Mouse (Mus musculus) embryonic facial prominence, embryonic 10.5 days (tissue): ENCODE data around the gene Ighmbp2. TPM values are rescaled to one million over a fixed set of nuclear protein-coding genes. Genes with fewer than 3 reads are reported as not detected.

Source experiments
- DNase-seq: peaks from one replicate; pipeline ENCODE4 v3.0.0-alpha.2; 2017; ENCODE audit warnings: low spot score
- H3K27ac ChIP-seq: fragments of 300-500 bp; sonication (generic); replicated peaks from 2 replicates; pipeline ENCODE4 v1.5.1; 2016; ENCODE audit warnings: mild to moderate bottlenecking
- H3K27me3 ChIP-seq: fragments of 300-500 bp; sonication (generic); replicated peaks from 2 replicates; pipeline ENCODE4 v1.6.1; 2016; ENCODE audit warnings: low read depth, mild to moderate bottlenecking; ENCODE audit not compliant: poor library complexity, severe bottlenecking
- H3K36me3 ChIP-seq: fragments of 300-500 bp; sonication (generic); replicated peaks from 2 replicates; pipeline ENCODE4 v1.6.1; 2016; ENCODE audit warnings: mild to moderate bottlenecking, moderate library complexity
- H3K4me1 ChIP-seq: fragments of 300-500 bp; sonication (generic); 2 replicates; pipeline ENCODE4 v1.6.1; 2016
- H3K4me3 ChIP-seq: fragments of 300-500 bp; sonication (generic); 2 replicates; pipeline ENCODE4 v1.5.1; 2016; ENCODE audit warnings: mild to moderate bottlenecking, moderate library complexity
- H3K9me3 ChIP-seq: fragments of 300-500 bp; sonication (generic); 2 replicates; pipeline ENCODE4 v1.6.1; 2016; ENCODE audit warnings: mild to moderate bottlenecking
- WGBS: fragments of 180-500 bp; shearing (Covaris S2); methylation state at CpG from one replicate; pipeline ENCODE4 v1.1.7; 2016; 5-methylcytosine and 5-hydroxymethylcytosine counted together
- polyA plus RNA-seq: library from polyadenylated mRNA; unstranded; fragments of >200 nt; fragmentation: Nextera tagmentation; extraction: Ambion mirVana; gene quantifications from 2 replicates; pipeline ENCODE4 v1.2.1, GENCODE M21; 2016

Ighmbp2 gene
- 12.3 and 13.8 TPM in 2 replicates for polyA plus RNA-seq

- H3K27ac ChIP-seq: peak within 1 kb of the TSS; percentile 88
- under 1% methylated on average over 49 of the region's 49 CpGs for WGBS
- H3K4me1 ChIP-seq: peaks cover 18% of the 10 kb centered on the region
- H3K27me3 ChIP-seq: no peaks in the 10 kb centered on the region
- DNase-seq: peak; percentile 91
- H3K36me3 ChIP-seq: peaks cover 65% of the 10 kb centered on the region
- no peaks in the 10 kb centered on the region for H3K9me3 ChIP-seq
- peak within 1 kb of the TSS; percentile 73 for H3K4me3 ChIP-seq
Measured at GRCm38 (mm10) chr19:3282572-3283467, at the start of gene Ighmbp2, which contains the start of gene Mrpl21. TSS of gene Ighmbp2 (minus strand) at chr19:3283017. TSS of gene Mrpl21 (plus strand) at chr19:3282901.

GRCm38 (mm10) chr19:3326479-3327047 lies 43.7 kb upstream of the Ighmbp2 start:
- H3K27me3 ChIP-seq: peaks cover 60% of the 10 kb centered on the region
- no peaks in the 10 kb centered on the region for H3K9me3 ChIP-seq
- H3K4me1 ChIP-seq: peaks cover 40% of the 10 kb centered on the region
- H3K4me3 ChIP-seq: peak overlapping the region; percentile 61; the same call in 1 of the 2 replicates
- H3K27ac ChIP-seq: no peak overlapping the region
- WGBS: 84% methylated on average over 12 of the region's 12 CpGs
- DNase-seq: no peak
- no peaks in the 10 kb centered on the region for H3K36me3 ChIP-seq

GRCm38 (mm10) chr19:3325771-3326478 lies 43.1 kb upstream of the Ighmbp2 start:
- 40% methylated on average over 15 of the region's 15 CpGs for WGBS
- Histone ChIP-seq H3K27ac (peak overlapping the region; percentile 85), H3K9me3 (no peaks in the 10 kb centered on the region), H3K4me1 (peaks cover 44% of the 10 kb centered on the region), H3K4me3 (peak overlapping the region; percentile 61), H3K27me3 (peaks cover 66% of the 10 kb centered on the region), H3K36me3 (no peaks in the 10 kb centered on the region)
- peak; percentile 16 for DNase-seq

GRCm38 (mm10) chr19:3324931-3325711 lies 42.3 kb upstream of the Ighmbp2 start:
- Histone ChIP-seq H3K27me3 (peaks cover 74% of the 10 kb centered on the region), H3K4me1 (peaks cover 44% of the 10 kb centered on the region), H3K27ac (peak overlapping the region; percentile 85), H3K4me3 (peak overlapping the region; percentile 61), H3K9me3 (no peaks in the 10 kb centered on the region), H3K36me3 (no peaks in the 10 kb centered on the region)
- peak; percentile 93 for DNase-seq
- under 1% methylated on average over 59 of the region's 59 CpGs for WGBS

- H3K27ac ChIP-seq: no peak overlapping the region; the same call in 1 of the 2 replicates
- H3K9me3 ChIP-seq: no peaks in the 10 kb centered on the region
- 4% methylated on average over 17 of the region's 17 CpGs for whole genome bisulfite sequencing
- peak overlapping the region; percentile 61 for H3K4me3 ChIP-seq
- no peaks in the 10 kb centered on the region for H3K36me3 ChIP-seq
- peaks cover 44% of the 10 kb centered on the region for H3K4me1 ChIP-seq
- DNase-seq: peak; percentile 45
- H3K27me3 ChIP-seq: peaks cover 82% of the 10 kb centered on the region
Measured at GRCm38 (mm10) chr19:3324271-3324811, 41.5 kb upstream of the Ighmbp2 start.

- Histone ChIP-seq H3K4me1 (peaks cover 44% of the 10 kb centered on the region), H3K27ac (peak overlapping the region; percentile 7; the same call in 1 of the 2 replicates), H3K9me3 (no peaks in the 10 kb centered on the region), H3K4me3 (peak overlapping the region; percentile 61), H3K36me3 (no peaks in the 10 kb centered on the region), H3K27me3 (peaks cover 81% of the 10 kb centered on the region)
- under 1% methylated on average over 34 of the region's 34 CpGs for WGBS
- peak; percentile 52 for DNase-seq
Measured at GRCm38 (mm10) chr19:3323753-3324270, 41.0 kb upstream of the Ighmbp2 start.

- Histone ChIP-seq H3K27me3 (peaks cover 80% of the 10 kb centered on the region), H3K4me3 (peak overlapping the region; percentile 61), H3K9me3 (no peaks in the 10 kb centered on the region), H3K4me1 (peaks cover 44% of the 10 kb centered on the region), H3K36me3 (no peaks in the 10 kb centered on the region), H3K27ac (peak overlapping the region; percentile 7; the same call in 1 of the 2 replicates)
- DNase-seq: peak; percentile 89
- 2% methylated on average over 47 of the region's 47 CpGs for WGBS
Measured at GRCm38 (mm10) chr19:3323201-3323621, 40.4 kb upstream of the Ighmbp2 start.

- Histone ChIP-seq H3K27ac (peak within 1 kb of the TSS; percentile 7; the same call in 1 of the 2 replicates), H3K4me1 (peaks cover 44% of the 10 kb centered on the region), H3K27me3 (peaks cover 74% of the 10 kb centered on the region), H3K4me3 (peak within 1 kb of the TSS; percentile 61), H3K9me3 (0 out of 2 replicates have a peak, but pooled peaks cover 2% of the 10 kb centered on the region), H3K36me3 (no peaks in the 10 kb centered on the region)
- peak; percentile 62 for DNase-seq
- WGBS: 4% methylated on average over 26 of the region's 26 CpGs
Measured at GRCm38 (mm10) chr19:3322261-3322969, 39.6 kb upstream of the Ighmbp2 start, which contains the start of gene Cpt1a. TSS of gene Cpt1a (plus strand) at chr19:3322334.

GRCm38 (mm10) chr19:3321617-3322016 lies 38.8 kb upstream of the Ighmbp2 start:
- 5% methylated on average over 11 of the region's 11 CpGs for WGBS
- Histone ChIP-seq H3K4me1 (peaks cover 44% of the 10 kb centered on the region), H3K4me3 (peak overlapping the region; percentile 61; the same call in 1 of the 2 replicates), H3K36me3 (no peaks in the 10 kb centered on the region), H3K27ac (no peak overlapping the region), H3K9me3 (0 out of 2 replicates have a peak, but pooled peaks cover 2% of the 10 kb centered on the region), H3K27me3 (peaks cover 70% of the 10 kb centered on the region)
- DNase-seq: peak; percentile 32

- 81% methylated on average over 3 of the region's 3 CpGs for WGBS
- Histone ChIP-seq H3K27ac (no peak overlapping the region), H3K4me3 (no peak overlapping the region), H3K36me3 (no peaks in the 10 kb centered on the region), H3K4me1 (peaks cover 36% of the 10 kb centered on the region), H3K9me3 (0 out of 2 replicates have a peak, but pooled peaks cover 2% of the 10 kb centered on the region), H3K27me3 (peaks cover 63% of the 10 kb centered on the region)
- DNase-seq: no peak
Measured at GRCm38 (mm10) chr19:3320801-3321200, 38.0 kb upstream of the Ighmbp2 start.
